Mouse (Mus musculus) heart, adult 2 months (tissue): ENCODE results near the gene Hao1. TPM values are rescaled to one million over a fixed set of nuclear protein-coding genes. Genes with fewer than 3 reads are reported as not detected.
A peak's percentile ranks its signal among the peaks of the same experiment; 100 is the strongest.

Experiments
- DNase-seq, 2 experiments: peaks; one replicate each; pipeline ENCODE4 v3.0.0; 2021
- H3K27ac ChIP-seq: fragments of 200-600 bp; 2 replicates; pipeline ENCODE4 v1.8.1; 2022
- H3K27me3 ChIP-seq: fragments of 200-500 bp; 2 replicates; pipeline ENCODE4 v1.6.1; 2012; ENCODE audit warnings: mild to moderate bottlenecking, low read length, inconsistent platforms, mixed read lengths; ENCODE audit not compliant: control insufficient read depth, insufficient read depth
- H3K36me3 ChIP-seq: fragments of 200-500 bp; 2 replicates; pipeline ENCODE4 v1.6.1; 2012; ENCODE audit warnings: low read length, inconsistent platforms; ENCODE audit not compliant: control insufficient read depth, insufficient read depth
- H3K4me1 ChIP-seq: fragments of 200-500 bp; 2 replicates; pipeline ENCODE4 v1.6.1; 2011; ENCODE audit warnings: low read length; ENCODE audit not compliant: control insufficient read depth, insufficient read depth
- H3K4me3 ChIP-seq: fragments of 200-600 bp; 2 replicates; pipeline ENCODE4 v1.8.1; 2022
- H3K79me2 ChIP-seq: fragments of 200-500 bp; replicated peaks from 2 replicates; pipeline ENCODE4 v1.6.1; 2012; ENCODE audit warnings: mild to moderate bottlenecking, inconsistent platforms, low read length, moderate library complexity, mixed read lengths; ENCODE audit not compliant: control insufficient read depth, insufficient read depth
- H3K9ac ChIP-seq: fragments of 200-500 bp; 2 replicates; pipeline ENCODE4 v1.6.1; 2012; ENCODE audit warnings: low read depth, mild to moderate bottlenecking, control low read depth, inconsistent platforms, low read length, mixed read lengths
- CTCF ChIP-seq: fragments of 200-600 bp; IDR thresholded peaks from 2 replicates; pipeline ENCODE4 v1.8.1; 2022; ENCODE audit warnings: antibody characterized with exemption, mild to moderate bottlenecking, moderate library complexity
- EP300 ChIP-seq: fragments of 200-500 bp; IDR thresholded peaks from 2 replicates; pipeline ENCODE4 v1.6.1; 2011; ENCODE audit warnings: low read depth, low read length, control low read depth; ENCODE audit not compliant: insufficient read depth
- POLR2A ChIP-seq: fragments of 200-500 bp; IDR thresholded peaks from 2 replicates; pipeline ENCODE4 v1.6.1; 2011; ENCODE audit warnings: mild to moderate bottlenecking, low read depth, low read length, control low read depth; ENCODE audit not compliant: insufficient read depth
- WGBS: fragments of 180-500 bp; shearing (Covaris S2); methylation state at CpG from one replicate; pipeline ENCODE4 v1.1.7; 2018; 5-methylcytosine and 5-hydroxymethylcytosine counted together
- intact Hi-C: fragments of 180-260 bp; cut with DNase I; formaldehyde crosslinking; loops from one replicate; pipeline ENCODE4 v1.15.1; 2025
- long read RNA-seq: library from polyadenylated mRNA; stranded (forward); transcript quantifications from one replicate; pipeline ENCODE4 v2.0.0, GENCODE M21; 2021
- polyA plus RNA-seq: library from polyadenylated mRNA; depleted of rRNA; stranded (reverse); fragments of >200 nt; gene quantifications from 2 replicates; pipeline ENCODE4 v1.2.3, GENCODE M21; 2012; rRNA removed
- total RNA-seq, 2 experiments: library from RNA; stranded (reverse); gene quantifications; 2 replicates each; pipeline ENCODE4 v1.2.3; 2021

The Hao1 gene
- total RNA-seq, result not detected
- polyA plus RNA-seq, result not detected in 2 replicates
- long read RNA-seq, result 0 reads

DNA sequence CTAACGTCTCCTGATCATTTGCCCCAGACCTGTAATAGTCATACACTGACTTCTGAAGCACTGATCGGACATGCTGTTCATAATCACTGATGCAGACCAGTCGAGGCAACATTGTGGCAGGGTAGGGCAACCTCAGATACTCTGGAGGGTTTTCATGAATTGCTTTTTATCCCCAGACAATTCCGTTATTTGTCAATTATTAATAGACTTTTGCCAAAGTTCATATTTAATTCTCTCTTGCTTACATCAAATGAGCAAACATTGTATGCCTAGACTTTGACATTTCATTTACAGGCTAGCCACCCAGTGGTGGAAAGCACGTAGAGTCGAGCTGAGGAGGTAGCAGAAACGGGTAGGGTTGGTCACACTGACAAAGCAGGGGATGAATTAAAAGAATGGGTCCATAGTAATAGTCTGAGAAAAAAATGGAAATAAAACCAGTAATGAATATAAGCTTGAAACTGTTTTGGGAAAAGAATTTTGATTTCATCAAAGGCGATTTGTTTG, at the start of gene Hao1:
TSS of gene Hao1 (minus strand) at position 148 of the 507 bp plus-strand sequence.
- Histone ChIP-seq H3K79me2 (no peaks in the 10 kb centered on the region), H3K27ac (no peak within 1 kb of the TSS), H3K36me3 (no peaks in the 10 kb centered on the region), H3K4me1 (no peaks in the 10 kb centered on the region), H3K27me3 (no peaks in the 10 kb centered on the region), H3K4me3 (no peak within 1 kb of the TSS), H3K9ac (no peak within 1 kb of the TSS)
- DNase-seq, result no peak
- WGBS, result 77% methylated on average over 8 of the region's 8 CpGs
- TF ChIP-seq POLR2A (no peak), EP300 (no peak), CTCF (no peak)
- intact Hi-C loops, result loop anchor here (10.0 kb wide), 1 partner anchor 121 kb away; no protein-coding TSS in a partner anchor

GRCm38 (mm10) chr2:134591081-134591694, 37.0 kb upstream of the Hao1 start:
- H3K79me2 ChIP-seq, result no peaks in the 10 kb centered on the region
- intact Hi-C loops, result no loop called here
- no peaks in the 10 kb centered on the region; the same call in none of the 2 replicates for H3K36me3 ChIP-seq
- 92% methylated on average over 6 of the region's 6 CpGs for WGBS
- no peak overlapping the region for H3K4me3 ChIP-seq
- no peak overlapping the region for H3K9ac ChIP-seq
- H3K27me3 ChIP-seq, result no peaks in the 10 kb centered on the region
- H3K27ac ChIP-seq, result no peak overlapping the region
- H3K4me1 ChIP-seq, result no peaks in the 10 kb centered on the region
- no peak for DNase-seq
- TF ChIP-seq CTCF (no peak), POLR2A (no peak), EP300 (no peak)

GRCm38 (mm10) chr2:134585243-134585642, 31.1 kb upstream of the Hao1 start:
- WGBS, result 36% methylated on average over 4 of the region's 4 CpGs
- no peak overlapping the region for H3K27ac ChIP-seq
- intact Hi-C loops, result no loop called here

DNA sequence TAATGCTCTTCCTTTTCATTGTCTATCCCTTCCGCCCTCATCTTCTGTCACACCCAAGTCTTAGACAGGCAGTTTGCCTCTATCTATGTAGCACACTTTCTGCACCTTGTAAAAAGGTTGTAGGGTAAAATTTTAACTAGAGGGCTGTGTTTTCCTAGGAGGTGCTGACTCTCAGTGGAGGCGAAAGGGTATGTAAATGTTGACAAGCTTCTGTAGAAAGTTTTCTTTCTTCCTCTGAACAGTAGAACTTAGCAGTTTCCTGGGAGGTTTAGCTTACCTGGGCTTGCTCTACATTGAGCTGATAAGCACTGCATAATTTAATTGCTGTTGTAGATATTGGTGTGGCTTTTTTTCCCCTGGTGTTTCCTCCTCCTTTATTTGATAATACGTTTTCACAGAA, 5.3 kb upstream of the Hao1 start:
- intact Hi-C loops, result loop anchor here (10.0 kb wide), 1 partner anchor 115 kb away; no protein-coding TSS in a partner anchor
- H3K9ac ChIP-seq, result no peak overlapping the region
- H3K4me3 ChIP-seq, result no peak overlapping the region
- H3K27ac ChIP-seq, result no peak overlapping the region
- H3K27me3 ChIP-seq, result no peaks in the 10 kb centered on the region
- no peaks in the 10 kb centered on the region for H3K4me1 ChIP-seq
- H3K36me3 ChIP-seq, result no peaks in the 10 kb centered on the region
- no peak for DNase-seq
- 83% methylated on average over 3 of the region's 3 CpGs for WGBS
- H3K79me2 ChIP-seq, result no peaks in the 10 kb centered on the region
- TF ChIP-seq POLR2A (no peak), EP300 (no peak), CTCF (no peak)

More at GRCm38 (mm10) chr2:134585243-134585642, 31.1 kb upstream of the Hao1 start:
- no peak overlapping the region for H3K4me3 ChIP-seq
- DNase-seq, result no peak
- no peaks in the 10 kb centered on the region for H3K79me2 ChIP-seq
- no peak overlapping the region for H3K9ac ChIP-seq
- no peaks in the 10 kb centered on the region for H3K4me1 ChIP-seq
- H3K36me3 ChIP-seq, result no peaks in the 10 kb centered on the region
- no peaks in the 10 kb centered on the region for H3K27me3 ChIP-seq
- no peak for TF ChIP-seq EP300
- TF ChIP-seq CTCF, result no peak
- TF ChIP-seq POLR2A, result no peak

DNA sequence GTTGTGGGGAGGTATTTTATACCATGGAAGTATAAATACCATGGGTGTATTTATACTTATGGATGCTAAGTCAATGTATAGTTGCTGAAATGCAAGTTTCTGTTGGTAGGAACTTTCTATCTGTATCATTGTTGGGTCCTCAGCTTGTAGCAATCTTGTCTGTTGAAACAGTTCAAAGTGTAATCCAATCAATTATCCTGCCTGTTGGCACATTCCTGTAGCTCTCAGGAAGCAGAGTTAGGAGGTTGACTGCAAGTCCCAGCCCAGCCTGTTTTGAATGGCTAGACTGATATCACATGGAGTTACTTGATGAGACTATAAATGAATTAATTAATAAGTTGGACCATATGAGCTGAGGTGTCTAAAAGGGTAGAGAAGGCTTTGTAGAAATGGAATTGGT, 1.8 kb downstream of the Hao1 start:
- no peaks in the 10 kb centered on the region for H3K79me2 ChIP-seq
- H3K27me3 ChIP-seq, result no peaks in the 10 kb centered on the region
- no peaks in the 10 kb centered on the region for H3K4me1 ChIP-seq
- no peak overlapping the region for H3K9ac ChIP-seq
- no peak overlapping the region for H3K27ac ChIP-seq
- DNase-seq, result no peak
- H3K4me3 ChIP-seq, result no peak overlapping the region
- TF ChIP-seq EP300, result no peak
- TF ChIP-seq POLR2A, result no peak
- TF ChIP-seq CTCF, result no peak
- intact Hi-C loops, result loop anchor here (10.0 kb wide), 1 partner anchor 122 kb away; no protein-coding TSS in a partner anchor
- H3K36me3 ChIP-seq, result no peaks in the 10 kb centered on the region

DNA sequence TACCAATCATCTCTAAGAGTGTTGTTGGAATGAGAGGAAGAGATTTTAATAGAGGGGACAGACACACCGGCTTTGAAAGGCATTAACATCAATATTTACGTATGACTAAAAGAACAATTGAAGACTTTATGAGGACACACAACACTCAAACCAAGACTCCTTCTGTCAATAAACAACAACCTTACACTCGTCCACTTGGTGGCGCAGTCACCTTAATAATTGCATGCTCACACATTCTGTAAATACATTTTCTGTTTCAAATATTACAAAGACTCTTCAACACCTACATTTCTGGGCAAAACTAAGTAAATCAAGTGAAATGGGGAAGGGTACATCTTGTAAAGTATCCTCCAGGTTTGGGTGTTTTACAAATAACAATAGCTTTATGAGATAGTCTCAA, 4.4 kb downstream of the Hao1 start:
- Histone ChIP-seq H3K36me3 (no peaks in the 10 kb centered on the region), H3K4me1 (no peaks in the 10 kb centered on the region), H3K27me3 (no peaks in the 10 kb centered on the region), H3K27ac (no peak overlapping the region), H3K79me2 (no peaks in the 10 kb centered on the region), H3K9ac (no peak overlapping the region), H3K4me3 (no peak overlapping the region)
- DNase-seq, result peak in 1 of 2 experiments; percentile 43
- TF ChIP-seq CTCF (peak; percentile 85), EP300 (no peak), POLR2A (no peak)
- WGBS, result 10% methylated on average over 4 of the region's 4 CpGs
- intact Hi-C loops, result loop anchor here (1.0 to 10.0 kb wide), 3 partner anchors 125 to 781 kb away; no protein-coding TSS in a partner anchor
